Mouse (Mus musculus) 416B (cell line): ENCODE results near the gene Idnk.

Experiments used
- DNase-seq: peaks from one replicate; pipeline ENCODE4 v3.0.0; 2011; ENCODE audit warnings: low read depth

Gene Idnk

DNA sequence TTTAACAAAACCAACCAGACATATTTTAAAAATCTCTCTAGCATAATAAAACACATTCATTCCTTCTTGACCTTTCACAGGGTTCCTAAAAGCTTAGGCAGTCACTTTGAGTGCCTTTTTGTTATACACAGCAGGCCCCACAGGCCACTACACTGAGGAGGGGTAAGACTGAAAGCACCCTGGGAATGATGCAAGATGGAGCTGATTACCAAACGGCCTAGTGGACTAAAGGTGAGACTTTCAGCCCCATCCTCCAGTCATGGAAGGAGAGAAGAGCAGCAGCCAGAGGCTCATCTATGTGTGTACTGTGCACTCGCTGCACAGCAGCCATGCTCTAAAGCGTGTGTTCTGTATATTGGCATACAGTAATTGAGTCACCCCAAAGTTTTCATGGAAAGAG, 37.5 kb downstream of the Idnk start:
- no peak for DNase-seq

DNA sequence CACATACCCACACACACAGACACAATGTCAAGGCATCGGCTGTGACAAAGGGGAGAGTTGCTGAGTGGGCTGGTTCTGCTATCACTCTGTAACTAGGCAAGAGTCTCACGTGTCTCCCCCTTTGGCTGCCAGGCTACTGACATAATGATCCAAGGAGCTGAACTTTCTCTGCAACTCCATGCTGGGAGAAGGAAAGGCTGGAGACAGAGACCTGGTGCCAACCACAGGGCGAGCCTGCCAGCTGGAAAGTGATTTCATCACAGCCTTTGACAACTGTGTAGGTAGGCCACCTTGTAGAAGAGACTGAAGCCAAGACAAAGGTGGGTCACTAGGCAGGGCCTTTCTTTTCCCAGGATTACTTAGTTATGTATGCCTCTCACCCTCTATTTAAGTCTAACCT, 39.8 kb downstream of the Idnk start:
- no peak for DNase-seq

GRCm38 (mm10) chr13:58197981-58198640, 40.7 kb downstream of the Idnk start:
- DNase-seq: no peak

GRCm38 (mm10) chr13:58201343-58201742, 43.9 kb downstream of the Idnk start:
- DNase-seq: no peak

DNA sequence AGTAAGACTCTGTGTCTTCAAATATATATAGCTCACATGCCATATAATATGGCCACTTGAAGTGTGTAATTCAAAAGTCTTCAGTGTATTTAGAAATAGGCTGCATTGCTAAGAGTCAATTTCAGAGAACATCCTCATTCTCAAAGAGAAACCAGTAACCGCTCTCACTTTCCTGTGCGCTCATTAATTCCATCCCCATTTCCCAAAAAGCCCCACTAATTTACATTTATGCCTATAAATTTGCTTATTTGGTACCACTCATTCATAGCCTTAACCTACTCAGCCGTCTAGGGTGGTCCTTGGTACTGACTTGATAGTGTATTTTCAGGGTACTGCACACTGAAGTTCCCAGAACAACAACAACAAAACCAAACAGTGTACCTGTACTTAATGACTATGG, 44.5 kb downstream of the Idnk start:
- DNase-seq: no peak

GRCm38 (mm10) chr13:58202903-58203302, 45.5 kb downstream of the Idnk start:
- DNase-seq: no peak

DNA sequence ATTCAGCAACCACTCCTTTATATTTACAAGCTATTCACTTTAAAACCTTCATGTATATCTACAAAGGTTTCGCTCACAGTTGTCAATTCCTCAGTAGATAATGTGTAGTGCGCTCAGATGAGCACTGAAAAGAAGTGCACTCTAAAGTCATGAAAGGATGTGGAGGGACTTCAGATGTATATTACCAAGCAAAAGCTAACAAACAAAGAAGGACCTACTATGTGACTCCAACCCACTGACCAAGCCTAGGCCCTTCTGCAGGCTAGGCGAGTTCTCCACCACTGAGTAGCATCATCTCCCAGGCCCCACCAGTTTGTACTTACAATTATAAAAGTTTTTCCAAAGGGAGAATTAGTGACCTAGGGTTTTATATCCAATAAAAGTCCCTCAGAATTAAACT, 46.8 kb downstream of the Idnk start:
- DNase-seq: no peak

- peak; percentile 68 for DNase-seq
These were observed 47.5 kb downstream of the Idnk start for GRCm38 (mm10) chr13:58204986-58205385.

DNA sequence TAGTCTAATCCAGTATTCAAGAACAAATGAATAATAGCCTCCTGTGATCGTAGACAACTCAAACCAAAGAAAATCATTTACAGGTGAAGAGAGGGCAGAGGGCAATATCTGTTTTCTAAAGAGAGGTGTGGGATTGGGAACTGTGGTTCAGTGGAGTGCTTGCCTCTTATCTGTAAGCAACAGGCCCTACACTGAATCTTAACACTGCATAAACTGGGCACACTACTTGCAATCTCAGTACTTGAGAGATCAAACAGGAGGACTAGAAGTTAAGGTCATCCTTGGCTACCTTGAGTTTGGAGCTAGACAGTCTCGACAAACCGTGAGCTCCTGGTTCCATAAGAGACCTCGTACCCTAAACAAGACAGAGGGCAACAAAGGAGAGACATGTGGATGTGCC, 48.6 kb downstream of the Idnk start:
- DNase-seq: no peak

- no peak for DNase-seq
These were observed 53.0 kb downstream of the Idnk start for GRCm38 (mm10) chr13:58210441-58210840.

DNA sequence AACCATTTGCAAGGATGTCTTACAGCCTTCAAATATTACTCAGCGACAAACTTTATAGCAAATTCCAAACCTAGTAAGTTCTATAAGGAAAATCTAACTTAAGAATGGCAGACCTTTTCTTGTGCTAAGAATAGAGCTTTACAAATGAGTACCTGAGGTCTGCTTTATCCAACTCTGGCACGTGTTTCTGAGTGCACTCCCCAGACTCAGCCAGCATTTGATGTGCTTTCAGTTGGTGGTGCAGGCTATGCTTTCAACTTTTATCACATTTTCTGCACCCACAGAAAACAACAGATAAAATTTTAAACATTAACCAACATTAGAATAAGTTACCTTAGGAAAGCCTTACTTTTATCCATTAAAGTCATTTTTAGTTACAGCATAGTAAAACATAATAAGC, 55.1 kb downstream of the Idnk start:
- no peak for DNase-seq

DNA sequence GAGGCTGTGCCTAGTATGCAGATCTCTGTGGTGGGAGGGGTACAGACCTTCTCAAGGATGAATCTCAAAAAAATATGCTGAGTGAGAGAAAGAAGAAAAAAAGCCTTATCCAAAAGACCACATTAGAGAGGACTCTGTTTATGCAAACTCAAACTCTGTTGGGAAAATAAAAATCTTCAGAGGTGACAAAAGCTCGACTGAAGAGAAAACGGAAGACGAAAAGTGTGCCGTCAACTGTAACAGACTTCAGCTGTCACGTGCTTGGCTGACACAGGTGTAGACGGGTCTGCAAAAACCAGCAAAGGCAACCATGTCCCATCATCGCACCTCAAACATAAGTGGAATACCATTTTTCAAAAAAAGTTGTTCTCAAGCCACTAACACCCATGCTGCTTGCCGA, 56.4 kb downstream of the Idnk start:
- DNase-seq: no peak
